Mouse (Mus musculus): ENCODE data around the gene Cryaa. TPM values are rescaled to one million over a fixed set of nuclear protein-coding genes. Genes with fewer than 3 reads are reported as not detected.

Gene Cryaa
- polyA plus RNA-seq, 1 experiment from 2014 or later = not detected

DNA sequence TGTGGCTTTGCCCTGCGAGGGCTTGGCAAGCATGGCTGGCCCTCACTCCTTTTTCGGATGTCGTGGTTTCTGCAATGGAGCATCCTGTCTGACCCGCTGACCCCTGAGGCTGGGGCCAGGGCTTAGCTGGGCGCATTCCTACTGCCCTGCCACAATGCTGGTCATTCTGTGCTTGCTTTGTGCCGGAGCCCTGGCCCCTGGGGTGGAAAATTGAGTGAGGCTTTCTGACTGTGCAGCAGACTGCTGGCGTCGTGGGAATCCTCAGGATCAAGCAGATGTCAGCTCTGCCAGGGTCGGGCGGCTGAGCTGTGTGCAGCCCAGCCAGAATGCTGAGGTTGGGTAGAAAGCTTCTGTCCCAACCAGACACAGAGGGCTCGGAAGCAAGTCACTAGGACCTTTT, 7.4 kb upstream of the Cryaa start:
- no peak overlapping the region for H3K27ac ChIP-seq
- no peaks in the 10 kb centered on the region for H3K27me3 ChIP-seq (ENCODE audit: low read depth, poor library complexity, severe bottlenecking)
- H3K4me1 ChIP-seq = peaks cover 7% of the 10 kb centered on the region; the same call in 1 of the 2 replicates
- WGBS = 59% methylated on average over 11 of the region's 11 CpGs
- no peak overlapping the region for H3K4me3 ChIP-seq
- no peak for DNase-seq (ENCODE audit: low spot score)
- H3K9me3 ChIP-seq (replicated peaks) = no peaks in the 10 kb centered on the region
- no peaks in the 10 kb centered on the region for H3K36me3 ChIP-seq

DNA sequence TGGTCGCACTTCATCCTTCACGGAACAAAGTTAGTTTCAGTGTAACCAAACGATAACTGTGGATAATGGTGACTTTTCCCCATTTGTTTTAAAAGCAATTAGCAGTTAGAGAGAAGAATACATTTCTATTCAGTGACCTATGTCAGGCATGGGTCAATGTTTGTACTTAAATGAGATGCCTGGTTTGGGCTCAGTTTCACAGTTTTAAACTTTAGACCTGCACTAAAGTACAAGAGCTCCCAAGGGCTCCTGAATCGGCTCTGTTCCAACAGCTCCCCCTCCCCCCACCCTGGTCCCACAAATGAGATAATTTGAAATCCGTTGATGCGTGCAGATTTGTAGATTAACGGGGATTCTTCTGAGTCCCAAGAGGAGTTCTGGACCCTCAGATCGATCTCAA, 5.9 kb upstream of the Cryaa start:
- Histone ChIP-seq H3K27ac (no peak overlapping the region), H3K9me3 (replicated peaks) (no peaks in the 10 kb centered on the region), H3K4me3 (no peak overlapping the region), H3K4me1 (peaks cover 7% of the 10 kb centered on the region; the same call in 1 of the 2 replicates), H3K27me3 (ENCODE audit: low read depth, poor library complexity, severe bottlenecking) (no peaks in the 10 kb centered on the region), H3K36me3 (no peaks in the 10 kb centered on the region)
- WGBS = 86% methylated on average over 8 of the region's 8 CpGs
- DNase-seq (ENCODE audit: low spot score) = no peak

DNA sequence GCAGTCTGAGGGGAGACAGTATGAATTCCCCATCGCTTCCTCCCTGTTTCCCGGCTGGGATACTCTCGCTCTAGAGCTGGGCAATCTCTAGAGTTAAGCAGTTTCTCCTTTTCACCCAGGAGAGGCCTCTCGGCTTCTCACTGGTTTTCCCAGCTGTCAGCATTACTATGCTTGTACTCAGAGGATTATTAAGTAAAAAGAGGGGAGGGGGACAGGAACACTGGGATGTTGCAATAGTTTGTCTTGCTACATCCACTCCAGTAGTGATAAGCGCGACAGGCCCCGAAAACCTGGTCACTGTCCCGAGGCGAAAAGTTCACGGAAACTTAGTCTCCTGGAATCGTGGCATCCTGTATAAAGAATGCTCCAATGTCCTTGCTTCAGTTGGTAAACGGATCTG, 5.3 kb upstream of the Cryaa start:
- no peak for DNase-seq (ENCODE audit: low spot score)
- Histone ChIP-seq H3K9me3 (replicated peaks) (no peaks in the 10 kb centered on the region), H3K27me3 (ENCODE audit: low read depth, poor library complexity, severe bottlenecking) (0 out of 2 replicates have a peak, but pooled peaks cover 4% of the 10 kb centered on the region), H3K4me3 (no peak overlapping the region), H3K27ac (no peak overlapping the region), H3K36me3 (no peaks in the 10 kb centered on the region), H3K4me1 (peaks cover 7% of the 10 kb centered on the region; the same call in 1 of the 2 replicates)
- 93% methylated on average over 12 of the region's 12 CpGs for WGBS

- WGBS = 91% methylated on average over 1 of the region's 1 CpGs
- no peak for DNase-seq (ENCODE audit: low spot score)
- Histone ChIP-seq H3K27ac (no peak overlapping the region), H3K36me3 (no peaks in the 10 kb centered on the region), H3K9me3 (replicated peaks) (no peaks in the 10 kb centered on the region), H3K4me3 (no peak overlapping the region), H3K27me3 (ENCODE audit: low read depth, poor library complexity, severe bottlenecking) (peaks cover 18% of the 10 kb centered on the region), H3K4me1 (peaks cover 4% of the 10 kb centered on the region; the same call in 1 of the 2 replicates)
These were observed 3.2 kb upstream of the Cryaa start for GRCm38 (mm10) chr17:31674426-31674825.

GRCm38 (mm10) chr17:31680450-31680849, 2.8 kb downstream of the Cryaa start:
- WGBS = 81% methylated on average over 2 of the region's 2 CpGs
- Histone ChIP-seq H3K36me3 (no peaks in the 10 kb centered on the region), H3K27me3 (ENCODE audit: low read depth, poor library complexity, severe bottlenecking) (peaks cover 35% of the 10 kb centered on the region), H3K27ac (no peak overlapping the region), H3K4me3 (no peak overlapping the region), H3K4me1 (peaks cover 9% of the 10 kb centered on the region), H3K9me3 (replicated peaks) (no peaks in the 10 kb centered on the region)
- DNase-seq (ENCODE audit: low spot score) = no peak

DNA sequence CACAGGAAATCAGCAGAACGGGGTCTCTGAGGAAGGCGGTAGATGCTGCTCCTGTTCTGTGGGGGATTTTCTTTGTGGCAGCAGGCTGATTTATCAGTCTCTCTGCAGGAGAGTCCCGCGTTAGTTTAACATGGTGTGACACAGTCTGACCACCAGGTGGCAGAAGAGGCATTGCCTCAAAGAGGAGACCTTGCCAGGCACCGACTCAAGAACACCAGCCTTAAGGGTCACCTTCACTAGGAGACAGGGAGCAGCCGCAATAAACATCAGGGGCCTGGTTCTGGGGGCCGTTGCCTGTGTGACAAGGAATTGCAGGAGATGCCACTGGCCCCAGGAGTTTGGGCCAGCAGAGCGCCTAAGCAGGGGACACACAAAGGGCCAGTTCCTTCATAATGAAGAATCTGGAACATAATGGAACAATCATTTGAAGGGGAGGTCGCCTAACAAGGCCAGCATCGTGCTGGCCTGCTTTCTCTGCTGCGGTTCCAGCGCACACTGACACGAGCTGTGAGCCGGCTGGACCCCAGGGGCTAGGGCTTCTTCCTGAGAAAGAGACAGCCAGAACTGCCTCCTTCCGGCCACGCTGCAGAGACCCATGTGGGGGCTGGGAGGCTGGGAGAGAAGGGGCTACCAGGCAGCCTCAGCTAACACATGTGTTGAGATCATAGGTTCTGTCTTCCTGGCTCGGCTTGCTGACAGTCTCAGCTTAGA, 8.1 kb downstream of the Cryaa start:
- WGBS = 17% methylated on average over 17 of the region's 17 CpGs
- no peak overlapping the region for H3K4me3 ChIP-seq
- DNase-seq (ENCODE audit: low spot score) = peak; percentile 88
- H3K27me3 ChIP-seq (ENCODE audit: low read depth, poor library complexity, severe bottlenecking) = peaks cover 17% of the 10 kb centered on the region; the same call in 1 of the 2 replicates
- H3K4me1 ChIP-seq = peaks cover 15% of the 10 kb centered on the region
- peak overlapping the region; percentile 75 for H3K27ac ChIP-seq
- no peaks in the 10 kb centered on the region for H3K9me3 ChIP-seq (replicated peaks)
- H3K36me3 ChIP-seq = no peaks in the 10 kb centered on the region

DNA sequence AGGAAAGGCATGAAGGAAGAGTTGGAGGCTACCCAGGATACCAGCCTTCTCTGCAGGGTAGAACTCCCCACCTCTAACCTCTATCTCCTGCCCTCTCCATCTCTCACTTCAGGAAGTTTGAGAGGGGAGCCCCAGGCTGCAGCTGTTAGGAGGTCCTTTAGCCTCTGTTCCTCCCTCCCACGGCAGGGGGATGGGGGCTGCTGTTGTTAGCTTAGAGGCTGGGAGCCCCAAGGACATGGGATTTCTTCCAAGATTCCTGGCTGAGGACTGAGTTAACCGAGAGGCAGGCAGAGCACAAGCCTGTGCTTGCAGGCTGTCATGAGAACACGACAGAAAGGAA, 8.6 kb downstream of the Cryaa start:
- no peaks in the 10 kb centered on the region for H3K36me3 ChIP-seq
- peak; percentile 36 for DNase-seq (ENCODE audit: low spot score)
- no peaks in the 10 kb centered on the region for H3K9me3 ChIP-seq (replicated peaks)
- peaks cover 15% of the 10 kb centered on the region for H3K4me1 ChIP-seq
- 47% methylated on average over 3 of the region's 3 CpGs for WGBS
- peaks cover 17% of the 10 kb centered on the region; the same call in 1 of the 2 replicates for H3K27me3 ChIP-seq (ENCODE audit: low read depth, poor library complexity, severe bottlenecking)
- no peak overlapping the region for H3K4me3 ChIP-seq
- peak overlapping the region; percentile 75 for H3K27ac ChIP-seq

DNA sequence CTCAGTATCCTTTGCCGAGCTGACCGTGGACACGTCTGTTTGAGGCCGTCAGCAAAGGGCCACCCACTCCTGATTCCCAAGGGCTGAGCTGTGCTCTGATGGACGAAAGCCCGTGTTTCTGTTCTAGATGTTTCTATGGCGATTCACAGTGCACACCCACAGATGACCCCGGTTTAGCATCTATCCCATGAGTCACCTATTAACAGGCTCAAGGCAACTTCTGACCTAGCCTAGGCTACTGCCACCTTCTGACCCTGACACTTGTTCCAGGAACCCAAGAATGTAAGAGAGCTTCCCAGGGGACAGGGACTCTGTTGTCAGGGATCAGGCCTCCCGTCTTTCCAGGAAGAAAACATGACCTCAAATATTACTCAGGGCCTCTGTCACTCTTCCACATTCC, 10.5 kb downstream of the Cryaa start:
- no peak overlapping the region for H3K4me3 ChIP-seq
- H3K27ac ChIP-seq = no peak overlapping the region
- peaks cover 7% of the 10 kb centered on the region; the same call in 1 of the 2 replicates for H3K27me3 ChIP-seq (ENCODE audit: low read depth, poor library complexity, severe bottlenecking)
- H3K9me3 ChIP-seq (replicated peaks) = no peaks in the 10 kb centered on the region
- 85% methylated on average over 9 of the region's 9 CpGs for WGBS
- H3K4me1 ChIP-seq = peaks cover 17% of the 10 kb centered on the region
- no peaks in the 10 kb centered on the region for H3K36me3 ChIP-seq
- DNase-seq (ENCODE audit: low spot score) = no peak

- no peaks in the 10 kb centered on the region for H3K27me3 ChIP-seq (ENCODE audit: low read depth, poor library complexity, severe bottlenecking)
- peaks cover 27% of the 10 kb centered on the region for H3K4me1 ChIP-seq
- 82% methylated on average over 1 of the region's 1 CpGs for WGBS
- H3K4me3 ChIP-seq = no peak overlapping the region
- H3K36me3 ChIP-seq = no peaks in the 10 kb centered on the region
- H3K27ac ChIP-seq = no peak overlapping the region
- no peak for DNase-seq (ENCODE audit: low spot score)
- no peaks in the 10 kb centered on the region for H3K9me3 ChIP-seq (replicated peaks)
These were observed 12.0 kb downstream of the Cryaa start for GRCm38 (mm10) chr17:31689606-31690005.

GRCm38 (mm10) chr17:31692918-31693317, 15.3 kb downstream of the Cryaa start:
- no peak for DNase-seq (ENCODE audit: low spot score)
- no peak overlapping the region for H3K4me3 ChIP-seq
- no peak overlapping the region for H3K27ac ChIP-seq
- peaks cover 12% of the 10 kb centered on the region for H3K4me1 ChIP-seq
- H3K36me3 ChIP-seq = no peaks in the 10 kb centered on the region
- H3K27me3 ChIP-seq (ENCODE audit: low read depth, poor library complexity, severe bottlenecking) = no peaks in the 10 kb centered on the region
- H3K9me3 ChIP-seq (replicated peaks) = no peaks in the 10 kb centered on the region
- 43% methylated on average over 5 of the region's 5 CpGs for WGBS

- Histone ChIP-seq H3K4me3 (peak overlapping the region; percentile 35), H3K36me3 (no peaks in the 10 kb centered on the region), H3K27me3 (ENCODE audit: low read depth, poor library complexity, severe bottlenecking) (no peaks in the 10 kb centered on the region), H3K27ac (no peak overlapping the region), H3K9me3 (replicated peaks) (no peaks in the 10 kb centered on the region), H3K4me1 (peaks cover 12% of the 10 kb centered on the region)
- DNase-seq (ENCODE audit: low spot score) = peak; percentile 90
- WGBS = 7% methylated on average over 20 of the region's 20 CpGs
These were observed 15.9 kb downstream of the Cryaa start for GRCm38 (mm10) chr17:31693330-31694022.

DNA sequence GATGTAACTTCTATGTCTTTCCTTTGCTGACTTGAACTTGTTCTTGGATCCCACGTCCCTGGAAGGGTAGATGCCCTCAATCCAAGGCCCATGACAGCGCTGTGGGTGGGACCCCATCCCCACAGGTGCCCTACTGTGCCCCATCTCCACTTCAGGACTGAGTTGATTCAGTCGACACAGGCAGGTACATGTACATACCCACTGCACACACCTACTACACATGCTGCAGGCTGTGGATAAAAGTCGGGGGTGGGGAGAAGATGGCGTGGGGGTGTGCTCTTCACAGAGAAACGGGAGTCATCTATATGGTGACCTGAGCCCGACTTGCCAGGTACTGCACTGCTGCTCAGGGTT, 16.4 kb downstream of the Cryaa start:
- Histone ChIP-seq H3K27me3 (ENCODE audit: low read depth, poor library complexity, severe bottlenecking) (no peaks in the 10 kb centered on the region), H3K9me3 (replicated peaks) (no peaks in the 10 kb centered on the region), H3K4me1 (peaks cover 12% of the 10 kb centered on the region), H3K36me3 (no peaks in the 10 kb centered on the region), H3K4me3 (no peak overlapping the region), H3K27ac (no peak overlapping the region)
- 76% methylated on average over 7 of the region's 7 CpGs for WGBS
- DNase-seq (ENCODE audit: low spot score) = no peak

DNA sequence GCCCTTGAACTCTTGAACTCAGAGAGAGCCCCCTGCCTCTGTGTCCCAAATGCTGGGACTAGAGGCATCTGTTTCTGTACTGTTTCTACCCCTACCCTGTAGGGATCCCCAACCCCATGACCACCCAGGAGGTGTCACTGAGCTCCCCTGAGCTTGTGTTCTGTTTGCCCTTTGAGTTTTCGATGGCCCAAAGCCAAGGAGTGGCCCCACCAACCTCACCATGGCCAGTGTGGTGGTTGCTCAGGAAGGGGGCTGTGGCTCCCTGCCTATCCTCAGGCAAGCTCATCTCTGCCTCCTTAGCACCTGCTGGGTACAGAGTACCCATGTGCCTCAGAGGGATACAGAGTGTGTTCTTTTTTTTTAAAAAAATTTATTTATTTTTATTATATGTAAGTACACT, 17.3 kb downstream of the Cryaa start:
- no peak for DNase-seq (ENCODE audit: low spot score)
- H3K27ac ChIP-seq = no peak overlapping the region
- H3K27me3 ChIP-seq (ENCODE audit: low read depth, poor library complexity, severe bottlenecking) = no peaks in the 10 kb centered on the region
- no peak overlapping the region for H3K4me3 ChIP-seq
- no peaks in the 10 kb centered on the region for H3K9me3 ChIP-seq (replicated peaks)
- peaks cover 12% of the 10 kb centered on the region for H3K4me1 ChIP-seq
- H3K36me3 ChIP-seq = no peaks in the 10 kb centered on the region
- WGBS = 67% methylated on average over 1 of the region's 1 CpGs
